Mouse (Mus musculus) naive thymus-derived CD4-positive, alpha-beta T cell, adult 2 months (primary cell): ENCODE data around the gene Nav3.

ENCODE experiments used
- DNase-seq: peaks from one replicate; pipeline ENCODE4 v3.0.0-alpha.2; 2011; ENCODE audit warnings: low read depth

Nav3 gene

GRCm38 (mm10) chr10:110455838-110456493 lies at the start of gene Nav3:
Nav3 (minus strand) TSS chr10:110456204.
- DNase-seq = no peak

- no peak for DNase-seq
These were observed 29.3 kb upstream of the Nav3 start for GRCm38 (mm10) chr10:110485306-110485705.

GRCm38 (mm10) chr10:110484822-110485221 lies 28.8 kb upstream of the Nav3 start:
- DNase-seq = no peak

- no peak for DNase-seq
These were observed 23.2 kb upstream of the Nav3 start for GRCm38 (mm10) chr10:110479189-110479588.

- no peak for DNase-seq
These were observed 21.8 kb upstream of the Nav3 start for GRCm38 (mm10) chr10:110477689-110478314.

- no peak for DNase-seq
These were observed 18.1 kb upstream of the Nav3 start for GRCm38 (mm10) chr10:110474107-110474506.

GRCm38 (mm10) chr10:110469445-110469844 lies 13.4 kb upstream of the Nav3 start:
- DNase-seq = no peak

- DNase-seq = no peak
These were observed 754 bp downstream of the Nav3 start for GRCm38 (mm10) chr10:110455063-110455837.

GRCm38 (mm10) chr10:110453566-110453965 lies 2.4 kb downstream of the Nav3 start:
- no peak for DNase-seq

GRCm38 (mm10) chr10:110440396-110440795 lies 15.6 kb downstream of the Nav3 start:
- no peak for DNase-seq

GRCm38 (mm10) chr10:110431078-110431477 lies 24.9 kb downstream of the Nav3 start:
- no peak for DNase-seq

GRCm38 (mm10) chr10:110429578-110429977 lies 26.4 kb downstream of the Nav3 start:
- no peak for DNase-seq

GRCm38 (mm10) chr10:110429052-110429451 lies 27.0 kb downstream of the Nav3 start:
- no peak for DNase-seq

- no peak for DNase-seq
These were observed 34.5 kb downstream of the Nav3 start for GRCm38 (mm10) chr10:110421533-110421932.

- no peak for DNase-seq
These were observed 39.0 kb downstream of the Nav3 start for GRCm38 (mm10) chr10:110417003-110417402.

- no peak for DNase-seq
These were observed 40.4 kb downstream of the Nav3 start for GRCm38 (mm10) chr10:110415624-110416023.

- no peak for DNase-seq
These were observed 42.6 kb downstream of the Nav3 start for GRCm38 (mm10) chr10:110413281-110413897.

GRCm38 (mm10) chr10:110402950-110403349 lies 53.1 kb downstream of the Nav3 start:
- no peak for DNase-seq

- DNase-seq = no peak
These were observed 55.4 kb downstream of the Nav3 start for GRCm38 (mm10) chr10:110400642-110401041.

GRCm38 (mm10) chr10:110398643-110399042 lies 57.4 kb downstream of the Nav3 start:
- DNase-seq = no peak

- no peak for DNase-seq
These were observed 69.4 kb downstream of the Nav3 start for GRCm38 (mm10) chr10:110386476-110387197.
